Mouse (Mus musculus) forebrain, embryonic 16.5 days (tissue): ENCODE results near the gene Thop1. TPM values are rescaled to one million over a fixed set of nuclear protein-coding genes. Genes with fewer than 3 reads are reported as not detected.

Experiments
- ATAC-seq: fragments of 200-750 bp; cut with Nextera tagmentation; 2 replicates; pipeline ENCODE4 v1.8.0; 2017; ENCODE audit warnings: mild to moderate bottlenecking, moderate library complexity
- H3K27ac ChIP-seq: fragments of 300-500 bp; sonication (generic); 2 replicates; pipeline ENCODE4 v1.5.1; 2014; ENCODE audit warnings: low read length, control low read depth
- H3K27me3 ChIP-seq: fragments of 300-500 bp; sonication (generic); replicated peaks from 2 replicates; pipeline ENCODE4 v1.6.1; 2014; ENCODE audit warnings: low read length; ENCODE audit not compliant: control insufficient read depth, insufficient read depth
- H3K36me3 ChIP-seq: fragments of 300-500 bp; sonication (generic); 2 replicates; pipeline ENCODE4 v1.6.1; 2014; ENCODE audit not compliant: control insufficient read depth, insufficient read depth
- H3K4me1 ChIP-seq: fragments of 300-500 bp; sonication (generic); replicated peaks from 2 replicates; pipeline ENCODE4 v1.6.1; 2014; ENCODE audit warnings: low read length; ENCODE audit not compliant: control insufficient read depth, insufficient read depth
- H3K4me2 ChIP-seq: fragments of 300-500 bp; sonication (generic); 2 replicates; pipeline ENCODE4 v1.6.1; 2014; ENCODE audit warnings: mild to moderate bottlenecking, low read length, control low read depth
- H3K4me3 ChIP-seq: fragments of 300-500 bp; sonication (generic); replicated peaks from 2 replicates; pipeline ENCODE4 v1.5.1; 2014; ENCODE audit warnings: mild to moderate bottlenecking, low read length, control low read depth
- H3K9ac ChIP-seq: fragments of 300-500 bp; sonication (generic); replicated peaks from 2 replicates; pipeline ENCODE4 v1.6.1; 2014; ENCODE audit warnings: low read depth, low read length, control low read depth
- H3K9me3 ChIP-seq: fragments of 300-500 bp; sonication (generic); 2 replicates; pipeline ENCODE4 v1.6.1; 2016; ENCODE audit warnings: low read length; ENCODE audit not compliant: control insufficient read depth
- WGBS: fragments of 180-500 bp; shearing (Covaris S2); extraction: QIAGEN DNeasy Blood & Tissue Kit; methylation state at CpG from one replicate; pipeline ENCODE4 v1.1.7; 2014; 5-methylcytosine and 5-hydroxymethylcytosine counted together
- microRNA-seq: library from miRNA; unstranded; fragments of <30 nt; microRNA quantifications from one replicate; pipeline ENCODE4, GENCODE M21; 2017
- polyA plus RNA-seq: library from polyadenylated mRNA; unstranded; fragments of >200 nt; fragmentation: Nextera tagmentation; extraction: Ambion mirVana; gene quantifications from 2 replicates; pipeline ENCODE4 v1.2.1, GENCODE M21; 2015

Gene Thop1
- polyA plus RNA-seq, 1 experiment from 2014 or later = 69.4 TPM

DNA sequence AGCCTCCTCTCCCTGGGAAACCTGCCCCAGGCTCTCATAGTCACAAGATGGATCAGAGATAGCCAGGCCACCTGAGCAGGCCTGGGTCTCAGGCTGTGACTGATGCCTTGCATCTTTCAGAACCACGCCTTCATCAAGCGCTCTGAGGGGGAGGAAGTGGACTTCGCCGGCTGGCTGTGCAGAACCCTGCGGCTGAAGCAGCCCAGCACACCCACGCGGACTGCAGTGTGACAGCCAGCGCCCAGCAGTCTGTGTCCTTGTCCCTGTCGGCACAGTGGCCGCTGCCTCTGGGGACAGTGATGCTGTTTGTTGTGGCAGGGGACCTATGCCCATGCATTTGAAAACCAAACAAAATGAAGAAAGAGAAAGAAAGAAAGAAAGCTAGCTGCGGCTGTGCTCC is 53.7 kb downstream of the Thop1 start:
- no peak overlapping the region for H3K27ac ChIP-seq
- H3K9me3 ChIP-seq = no peaks in the 10 kb centered on the region
- H3K9ac ChIP-seq = no peak overlapping the region
- H3K4me3 ChIP-seq = no peak overlapping the region
- H3K27me3 ChIP-seq = peaks cover 7% of the 10 kb centered on the region; the same call in 1 of the 2 replicates
- no peaks in the 10 kb centered on the region for H3K4me1 ChIP-seq
- 81% methylated on average over 11 of the region's 11 CpGs for WGBS
- H3K4me2 ChIP-seq = no peak overlapping the region
- H3K36me3 ChIP-seq = peaks cover 39% of the 10 kb centered on the region
- no peak for ATAC-seq

Small RNA genes lying within 50 kb of the gene (microRNA-seq; reads per million reads assigned to microRNA genes)
- gene Mir5615-1 = not detected
- gene Mir5615-2 = not detected

Other genes with a start within 250 kb of the Thop1 start
- 1,342 and 1,351 TPM in 2 replicates for gene Oaz1, start 243.4 kb upstream of the Thop1 start, polyA plus RNA-seq
- 6.0 and 9.3 TPM in 2 replicates for gene Lingo3, start 226.0 kb upstream of the Thop1 start, polyA plus RNA-seq
- gene Lsm7, start 214.8 kb upstream of the Thop1 start, polyA plus RNA-seq = 223 and 228 TPM in 2 replicates
- gene Sppl2b, start 214.8 kb upstream of the Thop1 start, polyA plus RNA-seq = 64.9 and 78.6 TPM in 2 replicates
- 0.24 and 0.25 TPM in 2 replicates for gene Tmprss9, start 198.2 kb upstream of the Thop1 start, polyA plus RNA-seq
- gene Timm13, start 169.1 kb upstream of the Thop1 start, polyA plus RNA-seq = 298 and 299 TPM in 2 replicates
- 53.2 and 59.8 TPM in 2 replicates for gene Lmnb2, start 151.8 kb upstream of the Thop1 start, polyA plus RNA-seq
- 5.8 and 7.0 TPM in 2 replicates for gene Gadd45b, start 140.0 kb upstream of the Thop1 start, polyA plus RNA-seq
- 41.0 and 47.4 TPM in 2 replicates for gene Gng7, start 55.1 kb upstream of the Thop1 start, polyA plus RNA-seq
- gene Diras1, start 44.4 kb upstream of the Thop1 start, polyA plus RNA-seq = 37.6 and 45.4 TPM in 2 replicates
- gene Slc39a3, start 32.6 kb upstream of the Thop1 start, polyA plus RNA-seq = 48.1 and 54.0 TPM in 2 replicates
- 325 and 344 TPM in 2 replicates for gene Sgta, start 9.9 kb upstream of the Thop1 start, polyA plus RNA-seq
- 0.17 and 0.66 TPM in 2 replicates for gene Creb3l3, start 28.8 kb downstream of the Thop1 start, polyA plus RNA-seq
- 210 and 213 TPM in 2 replicates for gene Map2k2, start 35.9 kb downstream of the Thop1 start, polyA plus RNA-seq
- gene Zbtb7a, start 65.2 kb downstream of the Thop1 start, polyA plus RNA-seq = 11.6 and 11.8 TPM in 2 replicates
- gene Pias4, start 97.9 kb downstream of the Thop1 start, polyA plus RNA-seq = 48.5 and 62.7 TPM in 2 replicates
- 652 and 674 TPM in 2 replicates for gene Eef2, start 106.6 kb downstream of the Thop1 start, polyA plus RNA-seq
- gene Dapk3, start 113.0 kb downstream of the Thop1 start, polyA plus RNA-seq = 55.1 and 56.9 TPM in 2 replicates
- not detected in 2 replicates for gene 4930442H23Rik, start 113.8 kb downstream of the Thop1 start, polyA plus RNA-seq
- gene Nmrk2, start 132.0 kb downstream of the Thop1 start, polyA plus RNA-seq = 0.11 TPM in 1 of 2 replicates, not detected in the other
- 81.4 and 94.9 TPM in 2 replicates for gene Atcay, start 160.8 kb downstream of the Thop1 start, polyA plus RNA-seq
- 18.4 and 24.0 TPM in 2 replicates for gene Zfr2, start 163.1 kb downstream of the Thop1 start, polyA plus RNA-seq
- 28.8 and 44.2 TPM in 2 replicates for gene Matk, start 182.9 kb downstream of the Thop1 start, polyA plus RNA-seq
- 84.0 and 90.1 TPM in 2 replicates for gene Mrpl54, start 196.9 kb downstream of the Thop1 start, polyA plus RNA-seq
- 39.1 and 41.6 TPM in 2 replicates for gene Apba3, start 196.9 kb downstream of the Thop1 start, polyA plus RNA-seq
- 7.3 and 8.3 TPM in 2 replicates for gene Tjp3, start 221.5 kb downstream of the Thop1 start, polyA plus RNA-seq
- 138 and 143 TPM in 2 replicates for gene Pip5k1c, start 222.9 kb downstream of the Thop1 start, polyA plus RNA-seq